Mouse (Mus musculus) liver, embryonic 14.5 days (tissue): ENCODE measurements around the gene Kcnip2.

Source experiments
- CTCF ChIP-seq: IDR thresholded peaks from 2 replicates; pipeline ENCODE4 v1.5.1; 2016; ENCODE audit warnings: antibody characterized with exemption, low read depth, control low read depth
- EP300 ChIP-seq: IDR thresholded peaks from 2 replicates; pipeline ENCODE4 v1.6.1; 2016; ENCODE audit warnings: antibody characterized with exemption, low read depth

GRCm38 (mm10) chr19:45789888-45790874 lies 25.7 kb downstream of the Kcnip2 start:
- TF ChIP-seq CTCF: no peak
- peak; percentile 37; the same call in 1 of the 2 replicates for TF ChIP-seq EP300
